Mouse (Mus musculus): ENCODE measurements around the gene Gm20388.

- TF ChIP-seq POLR2A (IDR thresholded peaks at IDR 0.05; ENCODE audit: extremely low read depth, insufficient read depth, low read length) (no peak), CTCF (IDR thresholded peaks at IDR 0.05; ENCODE audit: extremely low read depth, insufficient read depth, low read length) (no peak)
These were observed 2967.6 kb downstream of the Gm20388 start for GRCm38 (mm10) chr8:122878231-122878630.

Measured in cortical plate, adult 2 months (tissue).